In genomic region chr13:46433880-46434560, GRCm38 (mm10) we compare ENCODE assay signal across 17 mouse cellular contexts. TPM values are rescaled to one million over a fixed set of nuclear protein-coding genes. Genes with fewer than 3 reads are reported as not detected.
A peak's percentile ranks its signal among the peaks of the same experiment; 100 is the strongest.
DNase-seq lines count a peak whose midpoint lies in the region; ATAC-seq lines count a peak whose summit lies in the region.
"Had no signal": no experiment of that assay in that cellular context is flagged by ENCODE, and none has a peak within 500 bp of the region (broad histone marks: within the 10 kb centered on the region; RNA-seq: fewer than 3 reads in every experiment).

No protein-coding gene starts in this region.

- peaks cover 17% of the 10 kb centered on the region for H3K4me1 ChIP-seq in midbrain, embryonic 10.5 days
- H3K4me1 ChIP-seq in midbrain, embryonic 13.5 days (replicated peaks), result peaks cover 8% of the 10 kb centered on the region; the same call in 1 of the 2 replicates
- H3K4me1 ChIP-seq in forebrain, embryonic 11.5 days (replicated peaks; ENCODE audit: control insufficient read depth, insufficient read depth, low read length), result peaks cover 7% of the 10 kb centered on the region; the same call in 1 of the 2 replicates
- peaks cover 7% of the 10 kb centered on the region; the same call in 1 of the 2 replicates for H3K4me1 ChIP-seq in hindbrain, embryonic 15.5 days (replicated peaks)
- H3K4me1 ChIP-seq: embryonic facial prominence, embryonic 12.5 days; limb, embryonic 13.5 days had no signal

- no peaks in the 10 kb centered on the region for H3K9me3 ChIP-seq in midbrain, embryonic 10.5 days (replicated peaks)
- no peaks in the 10 kb centered on the region for H3K9me3 ChIP-seq in midbrain, embryonic 13.5 days
- no peaks in the 10 kb centered on the region for H3K9me3 ChIP-seq in forebrain, embryonic 11.5 days (ENCODE audit: control insufficient read depth, low read length)
- H3K9me3 ChIP-seq in hindbrain, embryonic 15.5 days, result no peaks in the 10 kb centered on the region
- H3K9me3 ChIP-seq: embryonic facial prominence, embryonic 12.5 days; limb, embryonic 13.5 days had no signal

- peak; percentile 16 for DNase-seq in midbrain, embryonic 10.5 days (ENCODE audit: low spot score)
- no peak for DNase-seq in forebrain, embryonic 11.5 days (ENCODE audit: low spot score)
- peak; percentile 38 for DNase-seq in retina, postnatal 1 day
- DNase-seq in adrenal gland, postnatal 14 days, result no peak
- DNase-seq in adrenal gland, adult 8-10 months, result no peak
- DNase-seq: cerebellum, adult 8-10 months; heart, adult 2 months; kidney, adult 11 months; liver, postnatal 0 days; lung, postnatal 4 days had no signal

- no peaks in the 10 kb centered on the region for H3K27me3 ChIP-seq in midbrain, embryonic 10.5 days (ENCODE audit: low read depth, poor library complexity, severe bottlenecking)
- no peaks in the 10 kb centered on the region for H3K27me3 ChIP-seq in midbrain, embryonic 13.5 days
- no peaks in the 10 kb centered on the region for H3K27me3 ChIP-seq in forebrain, embryonic 11.5 days (ENCODE audit: control insufficient read depth, insufficient read depth, low read length)
- no peaks in the 10 kb centered on the region for H3K27me3 ChIP-seq in hindbrain, embryonic 15.5 days
- H3K27me3 ChIP-seq: embryonic facial prominence, embryonic 12.5 days had no signal

- peak overlapping the region; percentile 69 for H3K27ac ChIP-seq in midbrain, embryonic 10.5 days (replicated peaks)
- H3K27ac ChIP-seq in midbrain, embryonic 13.5 days, result no peak overlapping the region
- peak overlapping the region; percentile 48; the same call in 1 of the 2 replicates for H3K27ac ChIP-seq in forebrain, embryonic 11.5 days (ENCODE audit: low read depth, low read length)
- H3K27ac ChIP-seq in hindbrain, embryonic 15.5 days (replicated peaks), result no peak overlapping the region
- H3K27ac ChIP-seq: embryonic facial prominence, embryonic 12.5 days; heart, adult 2 months; limb, embryonic 13.5 days had no signal

- no peak overlapping the region for H3K9ac ChIP-seq in midbrain, embryonic 13.5 days (replicated peaks)
- H3K9ac ChIP-seq in forebrain, embryonic 11.5 days (ENCODE audit: low read length), result no peak overlapping the region
- H3K9ac ChIP-seq in hindbrain, embryonic 15.5 days, result no peak overlapping the region
- H3K9ac ChIP-seq: embryonic facial prominence, embryonic 12.5 days; limb, embryonic 13.5 days; liver, postnatal 0 days had no signal

- no peak overlapping the region for H3K4me2 ChIP-seq in midbrain, embryonic 13.5 days (replicated peaks)
- H3K4me2 ChIP-seq in forebrain, embryonic 11.5 days (ENCODE audit: low read depth, low read length, severe bottlenecking), result peak overlapping the region; percentile 31
- H3K4me2 ChIP-seq in hindbrain, embryonic 15.5 days, result peak overlapping the region; percentile 21
- H3K4me2 ChIP-seq: embryonic facial prominence, embryonic 12.5 days; limb, embryonic 13.5 days had no signal

- H3K4me3 ChIP-seq in midbrain, embryonic 10.5 days, result peak overlapping the region; percentile 28
- no peak overlapping the region for H3K4me3 ChIP-seq in midbrain, embryonic 13.5 days (replicated peaks)
- no peak overlapping the region for H3K4me3 ChIP-seq in forebrain, embryonic 11.5 days (ENCODE audit: low read depth, low read length)
- H3K4me3 ChIP-seq in hindbrain, embryonic 15.5 days, result no peak overlapping the region
- H3K4me3 ChIP-seq: embryonic facial prominence, embryonic 12.5 days; heart, adult 2 months; limb, embryonic 13.5 days had no signal

- H3K36me3 ChIP-seq in midbrain, embryonic 10.5 days, result peaks cover 26% of the 10 kb centered on the region
- H3K36me3 ChIP-seq in midbrain, embryonic 13.5 days, result peaks cover 10% of the 10 kb centered on the region
- H3K36me3 ChIP-seq in forebrain, embryonic 11.5 days (ENCODE audit: control insufficient read depth, insufficient read depth, low read length), result peaks cover 2% of the 10 kb centered on the region
- H3K36me3 ChIP-seq in hindbrain, embryonic 15.5 days, result peaks cover 10% of the 10 kb centered on the region; the same call in 1 of the 2 replicates
- H3K36me3 ChIP-seq: embryonic facial prominence, embryonic 12.5 days; limb, embryonic 13.5 days had no signal

- 16% methylated on average over 8 of the region's 8 CpGs for WGBS in midbrain, embryonic 10.5 days
- WGBS in midbrain, embryonic 13.5 days, result 7% methylated on average over 8 of the region's 8 CpGs
- 11% methylated on average over 8 of the region's 8 CpGs for WGBS in forebrain, embryonic 11.5 days
- 10% methylated on average over 8 of the region's 8 CpGs for WGBS in hindbrain, embryonic 15.5 days

- ATAC-seq in midbrain, embryonic 13.5 days, result no peak
- ATAC-seq in forebrain, embryonic 11.5 days (replicated peaks; ENCODE audit: low FRiP score), result no peak
- no peak for ATAC-seq in hindbrain, embryonic 15.5 days (ENCODE audit: low FRiP score, low read depth)
- ATAC-seq in CD4-positive, CD25-positive, alpha-beta regulatory T cell, adult 4 months, result no peak
- ATAC-seq: activated CD4-positive, CD25-positive, alpha-beta regulatory T cell, adult 4 months; liver, postnatal 0 days had no signal

RNA-seq across cellular contexts. Expression of gene Rbm24, which starts 15.8 kb away (rescaled TPM):
- 1.9 and 2.1 TPM in 2 replicates for polyA plus RNA-seq in midbrain, embryonic 10.5 days (2016; fragmentation: Nextera tagmentation; extraction: Ambion mirVana)
- polyA plus RNA-seq in midbrain, embryonic 13.5 days (2015; fragmentation: Nextera tagmentation; extraction: Ambion mirVana), result 3.4 and 3.6 TPM in 2 replicates
- polyA plus RNA-seq in forebrain, embryonic 11.5 days (2014; fragmentation: Nextera tagmentation; extraction: Ambion mirVana), result 2.8 and 3.8 TPM in 2 replicates
- polyA plus RNA-seq in hindbrain, embryonic 15.5 days (2015; fragmentation: Nextera tagmentation; extraction: Ambion mirVana), result 2.7 and 3.4 TPM in 2 replicates
- total RNA-seq in adrenal gland, postnatal 14 days (2021), result 8.1 and 8.4 TPM in 2 replicates
- 10 to 100 TPM in 2 of 4 experiments, 1 to 10 TPM in 2; 6.7 to 10.8 (median 9.0) TPM for total RNA-seq in adrenal gland, adult 8-10 months (2022)
- polyA plus RNA-seq in CD4-positive, CD25-positive, alpha-beta regulatory T cell, adult 4 months (2017; shearing (Covaris generic)), result under 1 TPM in 1 of 2 experiments, not detected in 1; 0.32 TPM
- total RNA-seq: MEL had no signal
- polyA plus RNA-seq: activated CD4-positive, CD25-positive, alpha-beta regulatory T cell, adult 4 months had no signal

Comparison
In these comparisons a context has a peak if more than half of its experiments do, and no peak if none do; other contexts are left out.
1. H3K27ac ChIP-seq: peak in midbrain, embryonic 10.5 days (single experiment) and forebrain, embryonic 11.5 days (single experiment); none in midbrain, embryonic 13.5 days (single experiment) and hindbrain, embryonic 15.5 days (single experiment).
2. DNase-seq: peak in midbrain, embryonic 10.5 days (single experiment) and retina, postnatal 1 day (single experiment); none in forebrain, embryonic 11.5 days (single experiment), adrenal gland, postnatal 14 days (single experiment) and adrenal gland, adult 8-10 months (single experiment).